Mouse (Mus musculus) kidney, adult 9 months (tissue): Measurements from ENCODE around the gene Bloc1s5.

Experiments
- DNase-seq: peaks from one replicate; pipeline ENCODE4 v3.0.0; 2022

The Bloc1s5 gene

DNA sequence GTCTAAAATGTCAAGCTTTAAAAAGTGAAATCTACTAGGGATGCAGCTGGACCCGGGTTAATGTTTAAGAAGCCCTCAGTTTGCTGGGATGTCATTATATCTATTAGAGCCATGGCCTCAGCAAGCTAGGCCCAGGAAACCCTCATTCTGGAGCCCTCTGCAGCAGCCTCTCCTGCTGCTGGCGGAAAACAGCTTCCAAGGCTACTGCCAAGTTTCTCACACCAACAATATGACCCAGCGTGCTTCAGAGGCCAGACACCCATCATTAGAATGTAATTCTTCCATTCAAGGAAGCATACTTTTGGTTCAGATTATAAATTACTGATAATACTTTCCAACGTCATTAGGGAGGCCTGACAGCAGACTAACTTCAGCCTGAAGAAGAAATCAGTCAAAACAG is 18.0 kb downstream of the Bloc1s5 start:
- peak; percentile 21 for DNase-seq

DNA sequence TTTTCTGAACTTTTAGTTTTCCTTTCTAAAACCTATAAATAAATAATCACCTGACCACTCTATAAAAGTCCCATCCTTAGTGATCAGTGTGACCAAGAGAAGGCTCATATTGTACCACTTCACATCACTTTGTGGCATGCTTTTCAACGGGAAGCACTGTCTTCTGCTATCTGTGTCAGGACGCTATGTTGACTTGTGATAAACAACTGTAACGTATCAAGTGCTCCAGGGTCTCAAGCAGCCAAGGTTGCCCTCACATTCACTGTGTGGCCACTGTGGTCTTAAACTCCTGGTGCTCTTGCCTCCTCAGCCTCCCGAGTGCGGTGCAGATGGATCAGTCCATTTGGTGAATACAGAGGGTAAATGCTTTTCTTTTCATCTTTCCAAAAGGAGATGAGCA is 19.3 kb downstream of the Bloc1s5 start:
- no peak for DNase-seq

DNA sequence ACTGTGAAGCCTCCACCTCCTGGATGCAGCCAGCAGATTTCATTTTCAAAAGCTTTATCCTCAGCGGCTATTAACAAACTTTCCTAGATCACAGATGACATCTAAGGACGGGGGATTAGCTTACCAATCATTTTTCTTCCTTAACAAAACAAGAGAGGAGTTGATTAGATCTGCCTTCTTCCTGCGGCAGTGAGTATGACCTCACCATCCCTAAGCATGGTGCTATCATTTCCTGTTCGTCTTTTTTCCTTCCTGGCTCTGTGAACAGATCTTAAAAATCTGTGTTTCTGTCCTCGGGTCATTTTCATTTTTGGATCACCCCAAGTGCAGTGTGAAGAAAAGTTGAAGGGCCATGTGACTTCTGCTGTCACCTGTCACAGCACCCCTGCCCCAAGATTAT is 20.6 kb downstream of the Bloc1s5 start:
- peak; percentile 24 for DNase-seq

DNA sequence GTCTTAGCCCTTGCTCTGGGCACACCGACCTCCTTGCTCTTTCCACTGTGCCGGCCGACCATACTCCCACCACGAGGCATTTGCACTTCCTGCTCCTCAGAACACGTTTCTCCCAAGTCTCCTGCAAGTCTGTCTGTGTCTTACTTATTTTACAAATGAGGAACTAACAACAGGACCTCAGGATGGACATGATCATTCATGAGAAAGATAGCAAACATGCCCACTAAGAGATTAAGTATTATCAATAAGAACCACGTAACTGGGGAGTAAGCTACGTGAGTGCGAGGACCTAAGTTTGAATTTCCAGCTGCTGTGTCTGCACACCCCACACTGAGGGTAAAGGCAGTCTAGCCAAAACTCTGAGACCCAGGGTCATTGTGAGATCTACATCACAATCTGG is 21.3 kb downstream of the Bloc1s5 start:
- DNase-seq, result no peak

DNA sequence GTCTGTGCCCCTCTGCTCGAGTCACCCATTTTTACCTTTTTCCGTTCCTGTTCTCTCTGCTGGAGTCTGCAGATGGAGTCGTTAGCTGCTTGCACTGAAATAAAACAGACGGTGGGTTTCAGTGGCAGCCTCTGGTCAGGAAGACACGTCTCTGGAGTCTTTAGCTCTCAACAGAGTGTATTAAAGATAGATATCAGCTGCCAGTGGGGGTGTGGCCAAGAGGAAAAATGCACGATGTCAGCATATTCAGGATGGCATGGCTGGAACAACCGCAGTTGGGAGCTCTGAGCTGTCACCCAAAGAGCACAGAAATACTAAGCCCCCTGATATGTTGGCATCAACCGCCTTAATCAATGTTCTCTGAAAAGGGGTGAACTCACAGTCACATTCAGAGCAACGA is 22.3 kb downstream of the Bloc1s5 start:
- DNase-seq, result no peak

DNA sequence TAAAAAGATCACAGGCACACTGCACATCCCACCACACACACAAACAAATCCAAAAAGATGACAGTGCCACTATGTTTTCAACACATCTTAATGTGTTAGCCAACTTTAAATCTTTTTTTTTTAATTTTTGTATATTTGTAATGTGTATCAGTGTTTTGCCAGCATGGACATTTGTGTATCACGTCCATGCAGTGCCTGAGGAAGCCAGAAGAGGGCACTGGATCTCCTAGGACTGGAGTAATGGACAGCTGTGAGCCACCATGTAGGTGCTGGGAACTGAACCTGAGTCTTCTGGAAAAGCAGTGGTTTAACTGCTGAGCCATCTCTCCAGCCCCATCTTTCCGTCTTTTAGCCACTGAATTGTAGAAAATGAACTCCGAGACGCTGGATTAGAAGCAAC is 22.7 kb downstream of the Bloc1s5 start:
- DNase-seq, result no peak

DNA sequence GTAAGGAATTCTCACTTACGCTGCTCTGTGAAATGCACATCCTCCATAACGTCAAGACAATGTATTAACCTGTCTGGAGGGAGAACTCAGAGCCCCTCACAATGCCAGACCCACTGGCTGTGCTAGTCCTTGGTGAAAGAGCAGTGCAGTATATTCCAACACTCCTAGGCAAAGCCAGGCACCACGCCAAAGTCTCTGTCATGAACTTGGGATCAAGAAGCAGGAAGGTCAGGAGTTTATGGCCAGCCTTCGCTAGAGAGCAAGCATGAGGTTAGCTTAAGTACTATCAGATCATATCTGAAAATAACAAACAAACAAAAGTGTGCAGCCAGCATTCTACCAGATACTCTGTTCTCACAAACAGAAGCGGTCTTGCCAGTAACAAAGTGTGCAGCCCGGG is 24.6 kb downstream of the Bloc1s5 start:
- DNase-seq, result peak; percentile 79

DNA sequence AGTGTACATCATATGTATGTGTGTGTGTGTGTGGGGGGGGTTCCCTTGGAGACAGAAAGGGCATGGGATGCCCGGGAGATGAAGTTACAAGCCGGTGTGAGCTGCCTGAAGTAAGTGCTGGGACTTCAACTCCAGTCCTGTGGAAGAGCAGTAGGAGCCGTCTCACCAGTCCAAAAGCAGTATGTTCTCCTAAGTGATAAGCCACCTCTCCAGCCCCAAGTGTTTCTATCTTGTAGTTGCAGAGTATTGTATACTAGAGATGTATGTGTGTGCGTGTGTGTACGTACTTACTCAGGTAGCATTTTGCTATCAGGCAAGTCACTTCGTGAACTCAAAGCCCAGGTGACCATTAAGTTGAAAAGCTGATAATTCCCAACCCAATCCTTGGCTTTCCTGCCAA is 27.8 kb downstream of the Bloc1s5 start:
- no peak for DNase-seq

DNA sequence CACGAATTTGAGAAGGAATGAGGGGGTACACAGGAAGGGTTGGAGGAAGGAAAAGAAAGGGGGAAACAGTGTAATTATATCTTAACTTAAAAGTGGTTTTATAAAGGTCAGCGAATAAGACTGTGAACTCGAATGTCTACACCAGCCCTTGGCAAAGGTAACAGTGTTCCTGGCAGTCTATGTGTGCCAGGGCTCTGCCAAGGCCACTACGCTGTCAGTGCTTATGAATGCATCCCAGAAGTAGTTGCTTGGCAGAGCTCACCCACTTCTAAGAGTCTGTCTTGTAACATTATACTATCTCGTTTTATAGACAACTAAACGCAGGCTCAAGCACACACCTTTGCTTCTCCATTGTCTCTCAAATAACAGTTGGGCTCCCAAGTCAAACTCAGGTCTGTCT is 29.6 kb downstream of the Bloc1s5 start:
- no peak for DNase-seq

DNA sequence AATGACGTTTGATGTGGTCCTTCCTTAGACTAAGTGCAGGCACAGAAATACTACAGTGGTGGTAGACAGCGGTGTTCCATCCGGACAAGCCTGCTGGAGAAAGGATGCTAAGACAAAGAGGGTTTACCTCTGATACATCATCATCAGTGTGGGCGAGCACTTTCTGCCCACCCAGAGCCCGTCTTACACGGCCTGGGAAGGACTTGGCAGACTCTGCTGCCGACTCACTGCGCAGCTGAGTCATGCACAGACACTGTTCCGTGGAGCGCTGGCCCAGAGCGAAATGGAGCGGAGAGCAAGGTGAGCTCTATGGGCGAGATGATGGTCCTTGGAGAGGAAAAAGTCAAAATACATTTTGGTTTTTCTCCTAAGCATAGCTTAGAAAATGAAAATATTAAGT is 31.9 kb downstream of the Bloc1s5 start:
- no peak for DNase-seq

DNA sequence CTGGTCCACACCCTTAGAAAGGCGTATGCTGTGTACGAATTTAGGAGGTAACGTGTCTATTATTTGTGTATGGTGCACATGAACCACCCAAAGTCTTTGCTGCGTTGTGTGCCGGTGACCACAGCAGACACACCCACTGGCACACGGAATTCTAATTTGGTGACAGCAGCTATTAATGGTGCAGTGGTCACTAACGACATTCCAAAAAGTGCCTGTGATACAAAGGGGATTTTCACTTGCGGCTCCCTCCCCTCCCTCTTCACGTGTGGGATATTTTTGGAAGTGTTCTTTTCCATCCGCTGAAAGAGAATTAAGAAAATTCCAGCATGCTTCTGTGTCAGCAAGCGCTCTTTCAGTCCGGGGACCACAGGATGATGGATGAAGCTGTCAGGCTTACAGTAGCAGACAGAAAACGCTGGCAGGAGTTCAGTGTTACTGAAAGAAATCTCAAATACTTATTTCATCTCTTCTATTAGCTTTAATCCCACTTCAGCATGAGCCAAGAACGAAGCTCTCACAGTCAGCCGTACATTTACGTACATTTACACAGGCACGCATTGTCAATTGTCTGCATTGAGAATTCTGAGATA is 32.6 kb downstream of the Bloc1s5 start:
- no peak for DNase-seq

DNA sequence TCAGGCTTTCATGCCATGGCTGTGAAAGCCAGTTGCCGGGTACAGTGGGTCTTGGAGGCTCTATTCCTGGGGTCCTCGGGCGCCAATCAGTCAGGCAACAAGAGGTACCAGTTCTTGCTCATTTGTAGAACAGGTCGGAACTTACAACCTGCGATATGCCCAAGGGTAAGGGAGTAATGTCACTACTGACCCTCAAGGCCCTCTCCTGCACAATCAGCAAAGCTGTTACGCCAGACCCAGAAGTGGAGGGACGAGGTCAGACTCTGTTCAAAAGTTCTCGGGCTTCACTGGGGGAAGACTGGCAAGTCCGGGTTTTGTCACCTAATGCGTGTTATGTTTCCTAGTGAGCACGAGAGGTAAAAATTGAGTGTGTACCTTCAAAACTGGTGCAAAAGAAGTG is 34.1 kb downstream of the Bloc1s5 start:
- no peak for DNase-seq

DNA sequence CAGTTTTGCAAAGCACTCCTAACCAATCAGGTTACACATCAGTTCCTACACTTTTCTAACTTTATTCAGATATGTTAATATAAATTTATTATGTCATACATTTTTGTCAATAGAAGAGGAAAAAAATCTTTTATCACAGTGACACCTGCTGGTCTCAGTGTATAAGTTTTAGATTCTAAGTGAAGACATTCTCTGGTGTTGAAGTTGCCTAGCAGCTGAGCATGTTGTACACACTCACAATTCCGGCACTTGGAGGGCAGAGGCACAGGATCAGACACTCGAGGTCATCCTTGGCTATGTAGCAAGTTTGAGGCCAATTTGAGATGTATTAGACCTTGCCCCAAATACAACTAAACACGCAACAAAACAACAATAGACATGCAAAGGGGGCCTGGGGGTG is 37.8 kb downstream of the Bloc1s5 start:
- DNase-seq, result peak; percentile 35

DNA sequence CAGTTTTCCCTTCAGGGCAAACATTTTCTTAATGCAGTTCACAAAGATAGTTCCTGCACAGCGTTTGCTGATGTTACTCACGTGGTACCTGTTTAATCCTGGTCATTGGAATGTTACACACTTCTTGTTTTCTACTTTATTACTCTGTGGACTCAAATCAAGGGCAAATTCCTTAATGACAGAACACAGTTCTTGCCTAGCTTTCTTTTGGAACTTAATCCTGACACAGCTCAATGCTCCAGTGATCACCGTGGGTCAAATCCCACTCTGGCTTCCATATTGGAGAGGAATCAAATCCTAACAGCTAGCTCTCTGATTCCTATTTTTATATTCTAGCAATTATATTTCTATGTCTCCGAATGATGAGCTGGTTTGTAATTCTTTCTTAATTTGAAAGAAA is 38.4 kb downstream of the Bloc1s5 start:
- peak; percentile 81 for DNase-seq

DNA sequence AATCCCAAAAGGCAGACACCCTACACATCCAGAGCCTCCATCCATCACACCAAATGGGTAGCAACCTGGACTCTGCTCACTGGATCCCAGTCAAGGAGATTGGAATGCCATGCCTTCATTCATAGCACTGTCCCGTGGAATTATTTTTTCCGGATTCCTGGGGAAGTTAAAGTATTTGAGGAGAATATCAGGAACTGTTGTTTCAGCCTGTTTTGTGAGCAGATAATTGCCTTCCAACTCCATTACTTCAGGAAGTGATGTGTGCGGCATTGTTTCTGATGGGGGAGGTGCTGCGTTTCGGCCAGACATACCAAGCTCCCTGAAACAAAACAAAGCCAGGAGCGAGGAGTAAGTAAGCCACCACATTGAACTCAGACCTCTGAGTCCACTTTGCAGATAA is 41.8 kb downstream of the Bloc1s5 start:
- DNase-seq, result peak; percentile 65

DNA sequence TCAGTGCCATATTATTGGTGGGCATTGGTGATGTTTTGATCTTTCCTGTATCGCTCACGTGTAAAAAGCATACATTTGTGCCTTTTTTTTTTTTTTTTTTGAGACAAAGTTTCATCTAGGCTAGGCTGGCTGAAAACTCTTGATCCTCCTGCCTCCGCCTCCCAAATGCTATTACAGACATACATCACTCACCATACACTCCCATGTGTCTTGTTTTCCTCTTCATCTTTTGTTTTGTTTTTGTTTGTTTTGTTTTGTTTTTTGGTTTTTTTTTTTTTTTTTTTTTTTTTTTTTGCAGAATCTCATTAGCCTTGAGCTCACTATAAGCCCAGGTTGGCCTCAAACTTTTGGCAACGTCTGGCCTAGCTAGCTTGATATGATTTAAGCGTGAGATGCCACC is 47.6 kb downstream of the Bloc1s5 start:
- DNase-seq, result no peak

DNA sequence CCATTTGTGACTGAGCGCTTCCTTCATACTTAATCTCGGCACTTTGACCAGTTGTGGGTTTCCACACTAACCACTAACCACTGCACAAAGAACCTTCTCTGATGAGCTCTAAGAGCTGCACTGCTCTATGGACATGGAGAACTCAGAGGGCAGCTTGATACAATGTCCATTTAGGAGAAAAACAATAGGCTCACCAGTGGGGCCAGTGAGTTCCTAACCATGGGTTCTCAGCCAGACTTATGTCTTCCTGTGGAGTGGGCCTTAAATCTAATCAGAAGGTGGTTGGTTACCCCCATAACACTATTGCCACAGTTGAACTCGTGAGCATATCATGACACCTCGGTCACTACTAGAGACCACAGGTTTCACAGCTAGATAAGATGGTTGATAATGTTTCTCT is 48.5 kb downstream of the Bloc1s5 start:
- no peak for DNase-seq

DNA sequence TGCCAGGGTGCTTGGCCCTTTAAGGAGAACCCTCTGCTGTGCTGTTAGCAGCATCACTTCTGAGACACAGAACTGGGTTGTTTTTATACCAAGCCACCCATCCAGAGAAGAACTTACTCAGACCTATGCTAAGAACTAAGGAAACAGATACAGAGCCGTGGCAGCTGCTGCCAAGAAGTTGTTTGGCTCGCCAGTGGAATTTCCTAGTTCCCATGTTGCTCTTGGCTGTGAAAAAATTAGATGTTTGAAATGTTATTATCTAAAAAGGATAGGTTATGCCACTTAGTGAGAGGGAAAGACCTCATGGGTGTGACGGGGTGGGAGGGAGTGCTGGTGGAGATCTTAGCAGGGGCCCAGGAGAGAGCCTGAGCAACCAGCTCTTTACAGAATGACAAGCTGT is 52.1 kb downstream of the Bloc1s5 start:
- peak; percentile 35 for DNase-seq

DNA sequence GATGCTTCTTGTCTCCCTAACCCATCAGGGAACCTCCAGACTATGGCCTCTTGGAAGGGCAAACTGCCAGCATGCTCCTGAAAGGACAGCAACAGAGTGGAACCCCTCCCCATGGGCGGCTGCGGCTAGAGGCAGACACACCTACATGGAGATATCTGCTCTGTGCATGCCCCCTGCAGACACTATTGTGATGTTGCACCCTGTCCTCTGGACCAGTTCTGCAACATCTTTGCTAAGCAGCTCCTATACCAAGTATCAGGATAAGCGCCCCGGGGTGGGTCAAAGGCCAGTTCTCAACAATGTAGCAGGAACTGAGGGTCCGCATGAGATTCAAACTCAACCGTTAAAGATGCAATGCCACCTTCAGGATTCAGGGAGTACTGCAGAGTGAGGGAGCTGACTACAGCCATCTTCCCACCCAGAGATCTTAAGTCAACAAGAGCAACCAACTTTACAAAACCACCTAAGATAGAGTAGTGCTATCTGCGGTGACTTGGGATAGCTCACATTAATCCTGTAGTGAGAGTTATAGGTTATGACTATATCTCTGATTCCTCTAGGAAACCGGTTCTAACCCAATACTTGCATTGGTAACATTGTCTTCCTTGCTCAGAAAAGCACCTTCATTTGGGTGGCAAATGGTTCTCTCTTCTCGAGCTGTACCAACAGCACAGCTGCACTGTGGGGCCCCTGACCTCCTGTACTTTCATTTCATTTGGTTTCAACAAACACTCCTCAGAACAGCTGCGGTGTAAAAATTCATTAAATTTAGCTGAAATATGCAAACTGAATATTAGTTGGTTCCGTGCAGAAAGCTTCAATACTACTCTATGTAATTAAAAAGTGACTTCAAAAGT is 54.1 kb downstream of the Bloc1s5 start:
- DNase-seq, result peak; percentile 85

DNA sequence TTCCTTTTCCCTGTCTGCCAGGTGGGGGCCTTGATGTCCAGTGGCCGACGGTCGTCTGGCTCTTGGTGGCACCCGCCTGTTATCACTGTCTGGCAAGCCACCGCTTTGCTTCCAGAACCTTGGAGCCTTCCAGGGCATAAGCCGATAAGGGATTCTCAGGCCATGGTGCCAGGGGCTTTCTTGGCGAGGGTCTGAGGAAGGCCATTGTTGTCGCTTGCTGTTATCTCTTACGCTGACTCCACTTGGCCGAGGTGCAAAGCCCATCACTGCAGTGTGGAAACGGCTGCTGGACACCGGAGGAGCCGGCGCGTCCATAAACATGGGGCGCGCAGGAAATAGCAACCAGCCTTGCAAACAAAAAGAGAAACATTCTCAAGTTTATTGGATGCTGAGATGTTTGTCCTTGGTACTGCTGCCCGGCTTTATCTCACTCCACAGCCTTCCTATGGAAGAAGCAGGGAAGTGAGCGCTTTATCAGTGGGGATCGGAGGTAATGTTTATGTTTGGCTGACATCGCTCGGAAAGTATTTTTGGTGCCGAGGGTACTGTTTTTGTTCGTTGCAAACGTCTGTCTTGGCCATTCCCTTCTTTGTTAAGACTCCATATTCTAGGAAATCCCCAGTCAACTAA is 54.8 kb downstream of the Bloc1s5 start:
- DNase-seq, result no peak

DNA sequence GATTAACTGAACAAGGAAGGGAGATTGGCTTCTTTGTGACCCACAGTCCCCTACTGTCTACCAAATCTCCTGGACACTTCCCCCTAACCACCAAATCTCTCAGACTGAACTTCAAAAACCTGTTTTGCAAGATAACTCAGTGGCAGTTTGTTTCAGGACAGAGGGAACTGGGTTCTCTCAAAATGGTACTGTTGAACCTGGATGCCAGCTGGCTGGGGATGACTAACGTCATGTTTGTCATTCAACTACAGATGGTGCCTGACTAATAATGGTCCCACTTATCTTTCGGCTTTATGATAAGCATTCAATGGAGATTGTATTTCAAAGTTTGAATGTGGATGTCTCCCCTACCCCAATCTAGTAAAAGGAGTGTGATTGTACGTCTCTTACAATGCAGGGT is 60.2 kb downstream of the Bloc1s5 start:
- DNase-seq, result no peak

DNA sequence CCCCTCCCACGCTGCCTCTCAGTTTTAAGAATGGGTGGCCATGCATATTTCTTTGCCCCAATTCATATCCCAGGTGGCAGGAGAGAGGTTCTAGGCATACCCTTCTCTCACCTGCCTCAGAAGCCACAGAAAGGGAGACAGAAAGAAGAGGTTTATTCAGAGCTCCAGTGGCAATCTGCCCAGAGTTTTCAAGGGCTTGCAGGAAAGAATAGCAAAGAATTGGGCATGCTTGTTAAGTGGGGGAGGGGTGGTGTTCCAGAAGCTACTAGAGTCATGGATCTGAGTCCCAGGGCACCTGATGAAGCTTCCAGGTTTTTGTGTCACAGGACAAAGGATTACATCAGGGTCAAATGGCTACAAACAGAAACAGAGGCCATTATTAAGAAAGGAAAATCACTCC is 61.6 kb downstream of the Bloc1s5 start:
- DNase-seq, result no peak

DNA sequence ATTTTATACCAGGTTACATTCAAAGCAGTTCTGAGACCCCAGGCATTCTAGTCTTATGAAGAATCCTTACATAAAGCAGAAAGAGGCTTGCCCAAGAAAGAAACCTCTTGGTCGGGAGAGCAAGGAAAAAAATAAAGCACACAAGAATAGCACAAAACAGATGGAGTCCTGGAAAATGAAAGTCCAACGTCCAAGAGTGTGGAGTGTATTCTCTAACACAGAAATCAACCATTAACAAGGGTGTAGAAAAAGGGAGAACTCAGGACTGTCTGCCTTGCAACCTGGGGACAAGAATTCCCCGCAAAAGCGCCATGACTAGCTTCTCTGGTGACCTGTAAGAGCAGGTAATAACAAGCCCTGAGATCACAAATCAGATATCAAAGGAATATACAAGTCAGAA is 69.7 kb downstream of the Bloc1s5 start:
- DNase-seq, result peak; percentile 68

DNA sequence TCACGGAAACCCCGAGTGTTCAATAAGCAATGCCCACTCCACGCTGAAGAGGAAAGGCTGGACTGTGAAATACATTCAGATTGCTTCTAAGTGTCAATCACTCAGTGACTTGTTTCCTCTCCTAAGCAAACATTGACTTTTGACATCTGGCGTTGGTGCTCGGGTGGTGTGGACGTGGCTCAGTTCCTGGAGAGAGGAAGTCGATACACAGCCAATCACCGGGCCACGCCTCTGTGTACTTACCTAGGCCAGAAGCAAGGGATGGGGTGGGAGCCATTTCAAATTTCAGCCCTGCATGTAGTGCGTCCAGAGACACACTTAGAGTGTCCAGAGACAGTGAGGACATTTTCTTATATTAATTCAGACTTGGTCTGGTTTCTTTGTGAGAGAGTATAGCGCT is 80.3 kb downstream of the Bloc1s5 start:
- DNase-seq, result no peak
